Mouse (Mus musculus) embryonic fibroblast, embryonic 13.5 days (primary cell): ENCODE measurements around the gene Ksr1.

Experiments
- CTCF ChIP-seq: IDR thresholded peaks from 2 replicates; pipeline ENCODE4 v1.5.1; 2011; ENCODE audit warnings: mild to moderate bottlenecking, control low read depth, low read length, moderate library complexity, borderline replicate concordance; ENCODE audit not compliant: insufficient read depth
- POLR2A ChIP-seq: IDR thresholded peaks from 2 replicates; pipeline ENCODE4 v1.6.1; 2011; ENCODE audit warnings: low read depth, mild to moderate bottlenecking, control low read depth, low read length, moderate library complexity

- no peak for TF ChIP-seq CTCF
- TF ChIP-seq POLR2A = no peak
Measured at GRCm38 (mm10) chr11:79192176-79192575, 46.0 kb upstream of the Ksr1 start.
